Mouse (Mus musculus) testis, adult 2 months (tissue): Measurements from ENCODE around the gene Mtus2.

Experiments used
- CTCF ChIP-seq: fragments of 200-500 bp; IDR thresholded peaks from 2 replicates; pipeline ENCODE4 v1.5.1; 2012; ENCODE audit warnings: low read depth, mild to moderate bottlenecking, inconsistent platforms, low read length, moderate library complexity; ENCODE audit not compliant: control insufficient read depth, insufficient read depth, insufficient replicate concordance
- POLR2A ChIP-seq: fragments of 200-500 bp; IDR thresholded peaks from 2 replicates; pipeline ENCODE4 v1.6.1; 2012; ENCODE audit warnings: low read depth, mild to moderate bottlenecking, inconsistent platforms, low read length, moderate library complexity; ENCODE audit not compliant: control insufficient read depth

- TF ChIP-seq CTCF: 0 out of 2 replicates have a peak, but pooled peaks have one; percentile 27
- TF ChIP-seq POLR2A: no peak
These were observed 116.3 kb downstream of the Mtus2 start for GRCm38 (mm10) chr5:148073461-148073860.
